Mouse (Mus musculus): ENCODE results near the gene Pgghg.

The Pgghg gene

GRCm38 (mm10) chr7:140941222-140942051 is at the start of gene Pgghg:
Gene Pgghg (plus strand): TSS chr7:140941391.
- peak; percentile 31 for DNase-seq

DNA sequence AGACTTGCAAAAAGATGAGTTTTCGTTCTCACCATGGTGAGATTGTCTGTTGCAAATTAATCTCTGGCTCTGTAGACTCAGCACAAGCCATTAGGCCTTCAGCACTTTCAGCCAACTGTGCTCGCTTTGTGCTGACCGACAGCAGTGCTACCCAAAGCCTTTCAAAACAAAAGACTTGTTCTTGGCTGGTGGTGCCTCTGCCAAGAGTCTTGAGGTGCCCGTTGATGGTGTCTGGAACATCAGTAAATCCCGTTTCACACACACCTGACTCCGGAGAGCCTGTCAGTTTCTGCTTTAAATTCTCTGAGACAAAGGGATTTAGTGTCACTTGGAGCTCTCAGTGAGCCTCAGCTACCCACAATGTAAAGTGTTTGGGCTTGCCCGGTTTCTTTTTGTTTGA is 47.2 kb upstream of the Pgghg start:
- no peak for DNase-seq

DNA sequence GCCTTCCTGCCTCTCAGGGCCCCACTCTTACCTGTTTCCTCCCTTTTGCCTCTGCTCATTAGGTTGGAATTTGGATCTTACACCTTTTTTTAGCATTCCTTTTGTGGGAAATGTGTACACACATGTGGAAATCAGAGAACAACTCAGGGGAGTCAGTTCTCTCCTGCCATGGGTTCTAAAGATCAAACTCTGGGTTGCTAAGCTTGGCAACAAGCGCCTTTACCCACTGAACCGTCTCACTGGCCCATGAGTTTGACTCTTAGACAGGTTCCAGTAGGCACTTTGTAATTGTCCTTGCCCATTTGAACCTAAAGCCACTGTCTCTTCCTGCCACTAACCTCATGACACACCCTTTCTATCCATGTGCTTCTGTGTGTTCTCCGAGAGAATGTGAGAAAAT is 46.6 kb upstream of the Pgghg start:
- DNase-seq: no peak

DNA sequence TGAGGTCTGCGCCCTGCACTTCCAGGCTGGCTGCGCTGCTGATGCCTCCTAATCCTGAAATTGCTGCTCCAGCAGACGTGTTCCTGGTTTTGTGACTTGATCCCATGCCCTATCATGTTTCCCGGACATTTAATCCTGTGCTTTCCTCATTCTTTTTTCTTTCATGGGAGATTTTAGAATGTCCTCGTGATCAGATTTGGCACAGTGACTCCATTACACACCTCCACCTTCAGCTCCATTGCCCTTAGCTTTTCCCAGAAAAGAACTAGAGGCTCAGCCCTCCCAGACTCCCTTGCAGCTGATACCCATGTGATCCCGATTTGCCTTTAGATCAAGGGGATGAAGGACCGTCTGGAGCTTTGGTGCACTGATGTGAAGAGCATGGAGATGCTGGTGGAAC is 43.3 kb upstream of the Pgghg start:
- no peak for DNase-seq

- no peak for DNase-seq
These were observed 42.1 kb upstream of the Pgghg start for GRCm38 (mm10) chr7:140899121-140899520.

- no peak for DNase-seq
These were observed 41.0 kb upstream of the Pgghg start, which contains the start of gene Cox8b for GRCm38 (mm10) chr7:140900220-140900619. Gene Cox8b (minus strand): TSS chr7:140900446.

- no peak for DNase-seq
These were observed 38.9 kb upstream of the Pgghg start for GRCm38 (mm10) chr7:140902036-140902875.

DNA sequence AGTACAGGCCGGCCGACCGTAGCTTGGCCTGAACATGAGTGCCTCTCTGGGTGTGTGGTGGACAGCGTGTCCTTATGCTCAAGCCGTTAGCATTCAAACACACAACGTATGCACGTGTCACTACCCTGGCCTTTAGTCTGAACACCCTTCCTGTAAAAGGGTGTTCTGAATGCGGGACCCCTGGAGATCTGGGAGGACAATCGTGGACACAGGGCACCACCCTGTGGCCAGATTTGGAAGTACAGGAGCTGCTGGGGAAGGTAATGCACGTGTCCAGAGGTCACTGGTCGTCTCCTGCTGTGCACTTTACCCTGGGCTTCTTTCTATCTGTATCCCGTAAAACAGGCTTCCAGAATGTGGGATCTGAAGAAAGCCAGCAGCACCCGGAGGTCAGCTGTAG is 38.0 kb upstream of the Pgghg start:
- peak; percentile 63 for DNase-seq

GRCm38 (mm10) chr7:140905642-140906081 is 35.5 kb upstream of the Pgghg start:
- DNase-seq: no peak

GRCm38 (mm10) chr7:140907131-140907530 is 34.1 kb upstream of the Pgghg start:
- no peak for DNase-seq

DNA sequence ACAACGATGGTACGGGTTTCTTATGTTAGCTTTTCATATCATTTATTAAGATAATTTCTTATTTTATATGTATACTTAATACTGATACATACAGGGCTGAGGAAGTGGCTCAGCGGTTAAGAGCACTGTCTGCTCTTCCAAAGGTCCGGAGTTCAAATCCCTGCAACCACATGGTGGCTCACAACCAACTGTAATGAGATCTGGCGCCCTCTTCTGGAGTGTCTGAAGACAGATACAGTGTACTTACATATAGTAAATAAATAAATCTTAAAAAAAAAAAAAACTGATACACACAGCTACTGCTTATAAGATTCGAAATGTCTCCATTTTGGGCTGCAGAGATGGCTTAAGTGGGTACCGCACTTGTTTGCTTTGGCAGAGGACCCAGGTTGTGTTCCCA is 33.5 kb upstream of the Pgghg start:
- no peak for DNase-seq

DNA sequence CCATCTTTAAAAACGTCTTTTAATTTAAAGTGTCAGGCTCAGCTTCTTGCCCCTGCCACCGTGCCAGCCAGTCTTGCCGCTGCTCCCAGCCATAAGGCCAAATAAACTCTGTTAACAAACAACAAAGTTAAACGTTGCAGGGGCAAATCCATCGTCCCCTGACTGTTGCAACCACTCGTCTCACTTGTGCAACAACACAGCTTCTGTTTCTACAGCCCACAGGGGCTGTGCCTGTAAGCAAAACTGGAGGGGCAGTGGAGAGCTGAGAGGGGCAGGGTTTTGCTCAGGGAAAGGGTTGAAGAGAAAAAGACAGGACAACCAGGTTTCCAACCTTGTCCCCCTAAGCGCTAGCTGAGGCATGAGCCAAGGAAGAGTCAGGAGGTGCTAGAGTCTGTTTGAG is 33.0 kb upstream of the Pgghg start:
- no peak for DNase-seq

DNA sequence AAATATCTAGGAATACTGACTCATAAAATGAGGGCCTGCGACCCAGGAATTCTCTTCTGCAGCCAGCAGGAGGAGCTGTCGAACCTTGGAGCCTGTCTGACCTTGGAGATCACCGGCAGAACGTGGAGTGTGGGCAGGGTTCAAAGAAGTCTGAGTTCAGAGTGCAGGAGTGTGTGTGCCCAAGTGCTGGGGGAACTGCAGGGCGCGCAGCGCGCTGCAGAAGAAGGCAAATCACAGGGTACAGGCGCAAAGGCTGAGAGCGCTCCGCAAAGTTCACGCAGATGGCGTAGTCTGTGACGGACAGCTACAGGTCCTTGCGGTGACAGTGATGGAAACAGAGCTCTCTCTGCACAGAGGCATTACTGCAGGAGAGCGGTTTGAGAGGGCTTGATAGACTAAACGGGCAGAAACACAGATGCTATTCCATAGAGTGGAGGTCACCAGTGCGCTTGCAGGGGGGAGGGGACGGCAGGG is 32.5 kb upstream of the Pgghg start:
- peak; percentile 52 for DNase-seq

- no peak for DNase-seq
These were observed 28.9 kb upstream of the Pgghg start for GRCm38 (mm10) chr7:140912293-140912692.

DNA sequence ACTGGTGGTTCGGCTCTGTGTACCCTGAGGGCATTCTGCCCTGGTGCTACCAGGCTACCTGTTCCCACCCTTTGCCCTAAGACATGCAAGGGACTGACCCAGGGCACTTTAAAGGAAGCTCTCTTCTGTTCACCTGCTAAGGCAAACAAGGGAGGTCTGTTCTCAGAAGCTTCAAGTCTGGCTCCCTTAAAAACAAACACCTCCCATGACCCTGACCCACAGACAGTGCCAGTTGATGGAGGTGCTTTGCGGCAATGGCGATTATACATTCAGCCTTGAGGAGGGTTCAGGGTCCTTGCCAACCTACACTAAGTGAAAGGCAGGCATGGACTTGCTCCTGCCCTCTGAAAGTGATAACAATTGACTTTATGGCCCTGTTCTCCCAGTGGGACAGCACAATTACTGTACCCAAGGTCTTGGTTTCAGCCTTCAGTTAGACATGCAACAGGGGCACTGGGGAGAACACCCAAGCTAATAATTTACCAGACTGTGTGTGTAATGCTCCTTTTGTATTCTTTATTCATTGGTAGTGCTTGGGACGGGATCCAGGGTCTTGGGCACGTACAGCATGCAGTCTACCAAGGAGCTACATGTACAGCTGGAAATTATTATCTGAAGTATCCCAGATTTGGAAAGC is 28.2 kb upstream of the Pgghg start:
- no peak for DNase-seq

DNA sequence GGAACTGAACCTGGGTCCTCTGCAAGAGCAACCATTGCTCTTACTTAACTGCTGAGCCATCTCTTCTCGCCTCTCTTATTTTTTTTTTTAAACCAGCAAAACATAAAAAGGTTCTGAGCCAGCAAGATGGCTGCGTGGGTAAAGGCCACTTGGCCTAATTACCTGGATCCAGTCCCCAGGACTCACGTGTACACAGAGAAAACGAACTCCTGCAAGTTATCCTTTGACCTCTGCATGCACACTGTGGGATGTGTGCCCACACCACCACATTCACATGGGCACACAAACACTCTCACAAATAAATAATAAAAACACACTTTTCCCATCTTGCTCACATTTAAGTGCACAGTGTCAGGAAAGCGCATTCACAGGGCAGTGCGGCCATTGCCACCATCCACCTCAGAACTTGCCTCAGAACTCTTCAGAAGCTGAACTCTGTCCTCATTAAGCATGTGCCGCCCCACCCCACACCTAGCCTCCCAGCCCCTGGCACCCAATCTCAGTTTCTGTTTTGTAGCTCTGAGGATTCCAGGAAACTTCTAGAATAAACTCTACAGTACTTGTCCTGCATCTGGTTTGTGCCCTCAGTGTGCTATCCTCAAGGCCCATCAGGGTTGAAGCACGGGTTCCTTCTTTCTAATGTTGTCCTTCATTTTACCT is 27.0 kb upstream of the Pgghg start:
- no peak for DNase-seq

- no peak for DNase-seq
These were observed 21.3 kb upstream of the Pgghg start for GRCm38 (mm10) chr7:140919911-140920310.

DNA sequence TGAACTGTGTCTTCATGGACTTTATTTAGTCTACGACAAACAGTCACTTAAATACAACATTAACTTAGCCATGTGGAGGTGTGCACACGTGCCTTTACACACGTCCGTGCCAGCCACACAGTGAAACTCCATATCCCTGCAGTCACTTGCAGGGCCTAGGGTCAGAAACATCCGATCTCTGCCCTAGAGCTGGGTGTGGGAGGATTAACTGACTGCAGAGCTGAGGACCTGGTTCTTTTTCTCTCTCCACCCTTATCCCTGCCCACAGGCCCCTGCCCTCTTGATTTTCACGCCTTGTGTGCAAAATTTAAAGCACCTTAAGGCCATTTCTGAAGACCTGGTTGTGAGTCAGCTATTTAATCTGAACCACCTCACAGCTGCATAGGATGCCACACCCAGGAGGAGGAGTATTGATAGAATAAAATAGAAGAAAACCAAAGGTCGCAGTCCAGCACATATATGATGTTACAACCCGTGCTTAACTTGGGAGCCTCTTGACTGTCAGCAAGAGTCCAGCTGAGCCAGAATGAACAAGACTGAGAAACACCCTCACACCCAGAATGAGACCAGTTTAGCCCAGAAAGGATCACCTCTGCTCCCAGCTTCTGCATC is 20.7 kb upstream of the Pgghg start, which contains the start of gene Nlrp6:
Gene Nlrp6 (plus strand): TSS at position 485 of the 612 bp plus-strand sequence.
- DNase-seq: no peak

DNA sequence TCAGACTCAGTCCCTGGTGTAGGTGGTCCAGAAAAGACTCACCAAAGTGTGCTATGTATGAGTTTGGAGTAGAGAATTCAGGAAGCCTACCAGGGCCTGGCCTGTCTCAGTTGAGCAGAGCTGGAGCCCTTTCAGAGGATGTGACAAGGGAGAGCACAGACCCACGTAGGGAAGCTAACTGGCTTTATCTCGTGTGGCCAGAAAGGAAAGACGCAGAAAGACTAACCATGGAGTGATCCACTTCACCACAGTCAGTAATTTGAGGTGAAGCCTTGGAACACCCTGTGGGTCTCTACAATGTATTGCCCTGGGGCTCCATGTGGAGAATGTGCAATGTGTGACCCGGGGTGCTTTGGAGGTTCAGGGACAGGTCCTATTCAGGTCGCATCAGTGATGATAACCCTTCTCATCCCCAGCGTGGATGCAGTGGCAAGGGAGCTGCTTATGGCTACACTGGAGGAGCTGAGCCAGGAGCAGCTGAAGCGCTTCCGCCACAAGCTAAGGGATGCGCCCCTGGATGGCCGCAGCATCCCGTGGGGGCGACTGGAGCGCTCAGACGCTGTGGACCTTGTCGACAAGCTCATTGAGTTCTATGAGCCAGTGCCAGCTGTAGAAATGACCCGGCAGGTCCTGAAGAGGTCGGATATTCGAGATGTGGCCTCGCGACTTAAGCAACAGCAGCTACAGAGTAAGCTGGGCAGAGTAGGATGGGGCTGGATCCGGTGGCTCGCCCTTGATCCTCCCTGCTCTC is 19.8 kb upstream of the Pgghg start:
- no peak for DNase-seq

DNA sequence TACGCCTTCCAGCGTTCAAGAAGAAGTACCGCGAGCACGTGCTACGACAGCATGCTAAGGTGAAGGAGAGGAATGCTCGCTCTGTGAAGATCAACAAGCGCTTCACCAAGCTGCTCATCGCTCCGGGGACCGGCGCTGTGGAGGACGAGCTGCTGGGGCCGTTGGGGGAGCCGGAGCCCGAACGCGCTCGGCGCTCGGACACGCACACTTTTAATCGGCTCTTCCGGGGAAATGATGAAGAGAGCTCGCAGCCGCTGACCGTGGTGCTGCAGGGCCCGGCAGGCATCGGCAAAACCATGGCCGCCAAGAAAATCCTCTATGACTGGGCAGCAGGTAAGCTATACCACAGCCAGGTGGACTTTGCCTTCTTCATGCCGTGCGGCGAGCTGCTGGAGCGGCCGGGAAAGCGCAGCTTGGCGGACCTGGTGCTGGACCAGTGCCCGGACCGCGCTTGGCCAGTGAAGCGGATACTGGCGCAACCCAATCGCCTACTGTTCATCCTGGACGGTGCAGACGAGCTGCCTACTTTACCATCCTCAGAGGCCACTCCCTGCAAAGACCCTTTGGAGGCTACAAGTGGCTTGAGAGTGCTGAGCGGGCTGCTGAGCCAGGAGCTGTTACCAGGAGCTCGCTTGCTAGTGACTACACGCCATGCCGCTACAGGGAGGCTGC is 18.7 kb upstream of the Pgghg start:
- peak; percentile 80 for DNase-seq

Measured in cerebellum, adult 11 months (tissue).